Mouse (Mus musculus) CH12.LX (cell line): Measurements from ENCODE around the gene Celf2. TPM values are rescaled to one million over a fixed set of nuclear protein-coding genes. Genes with fewer than 3 reads are reported as not detected.

Source experiments
- DNase-seq: peaks from one replicate; pipeline ENCODE4 v3.0.0-alpha.2; 2013; ENCODE audit errors: extremely low read depth
- H3K27ac ChIP-seq: 2 replicates; pipeline ENCODE4 v1.5.1; 2012; ENCODE audit warnings: low read depth, mild to moderate bottlenecking, control low read depth, moderate library complexity; ENCODE audit not compliant: insufficient read depth
- H3K27me3 ChIP-seq: replicated peaks from 2 replicates; pipeline ENCODE3; 2012; ENCODE audit warnings: inconsistent platforms
- H3K36me3 ChIP-seq, 2 experiments: replicated peaks in 1 of 2; 2 replicates each; pipeline versions ENCODE3 to v1.6.1; 2012; ENCODE audit warnings: inconsistent platforms in 1 of 2, low read length in 1 of 2, mild to moderate bottlenecking in 1 of 2, mixed read lengths in 1 of 2, moderate library complexity in 1 of 2; ENCODE audit not compliant: control insufficient read depth in 1 of 2, insufficient read depth in 1 of 2
- H3K4me1 ChIP-seq, 2 experiments: 2 replicates each; pipeline ENCODE4 v1.6.1; 2012; ENCODE audit warnings: inconsistent platforms in 1 of 2, moderate library complexity in 1 of 2; ENCODE audit not compliant: insufficient read depth in 2 of 2, control insufficient read depth in 1 of 2
- H3K4me2 ChIP-seq: 2 replicates; pipeline ENCODE4 v1.6.1; 2012; ENCODE audit warnings: low read depth, mild to moderate bottlenecking, control low read depth; ENCODE audit not compliant: poor library complexity, insufficient read depth, severe bottlenecking
- H3K4me3 ChIP-seq, 3 experiments: fragments of 150-350 bp in 1 of 3; sonication (generic) in 1 of 3; replicated peaks in 1 of 3; 2 replicates each; pipeline versions ENCODE3 to v1.5.1; 2011 to 2012; ENCODE audit warnings: low read depth in 2 of 3, low read length in 2 of 3, mild to moderate bottlenecking in 2 of 3, moderate library complexity in 2 of 3, control low read depth in 1 of 3, improper control_type of control experiment in 1 of 3, inconsistent platforms in 1 of 3, mixed read lengths in 1 of 3; ENCODE audit not compliant: poor library complexity in 1 of 3
- H3K79me2 ChIP-seq: replicated peaks from 2 replicates; pipeline ENCODE4 v1.6.1; 2012; ENCODE audit warnings: mild to moderate bottlenecking, moderate library complexity; ENCODE audit not compliant: control insufficient read depth, poor library complexity, insufficient read depth, severe bottlenecking; ENCODE audit errors: extremely low read depth
- H3K9ac ChIP-seq: 2 replicates; pipeline ENCODE4 v1.6.1; 2012; ENCODE audit warnings: low read depth, mild to moderate bottlenecking, control low read depth, moderate library complexity; ENCODE audit not compliant: insufficient read depth
- H3K9me3 ChIP-seq: replicated peaks from 2 replicates; pipeline ENCODE3; 2012; ENCODE audit warnings: low read length, inconsistent platforms, mixed read lengths
- CHD2 ChIP-seq: IDR thresholded peaks from 2 replicates; pipeline ENCODE4 v1.6.1; 2011; ENCODE audit warnings: low read length, improper control_type of control experiment
- CTCF ChIP-seq, 2 experiments: IDR thresholded peaks in 1 of 2; conservative IDR thresholded peaks in 1 of 2; 2 replicates each; pipeline ENCODE4 v1.5.1; 2011 to 2012; ENCODE audit warnings: low read depth in 2 of 2, low read length in 2 of 2, improper control_type of control experiment in 1 of 2, inconsistent platforms in 1 of 2, mild to moderate bottlenecking in 1 of 2, moderate library complexity in 1 of 2
- ELF1 ChIP-seq: IDR thresholded peaks from 2 replicates; pipeline ENCODE4 v1.6.1; 2014; ENCODE audit warnings: low read depth, mild to moderate bottlenecking, inconsistent platforms, low read length, improper control_type of control experiment
- EP300 ChIP-seq: IDR thresholded peaks from 2 replicates; pipeline ENCODE4 v1.6.1; 2011; ENCODE audit warnings: low read length, improper control_type of control experiment
- ETS1 ChIP-seq: conservative IDR thresholded peaks from 2 replicates; pipeline ENCODE4 v1.6.1; 2012; ENCODE audit warnings: low read depth, mild to moderate bottlenecking, inconsistent platforms, low read length, improper control_type of control experiment, moderate library complexity
- GABPA ChIP-seq: IDR thresholded peaks from 2 replicates; pipeline ENCODE4 v1.6.1; 2012; ENCODE audit warnings: low read depth, low read length, improper control_type of control experiment, inconsistent platforms; ENCODE audit not compliant: insufficient replicate concordance
- HCFC1 ChIP-seq: IDR thresholded peaks from 2 replicates; pipeline ENCODE4 v1.6.1; 2012; ENCODE audit warnings: low read depth, mild to moderate bottlenecking, inconsistent platforms, low read length, improper control_type of control experiment
- JUN ChIP-seq: IDR thresholded peaks from 2 replicates; pipeline ENCODE4 v1.6.1; 2011; ENCODE audit warnings: low read depth, mild to moderate bottlenecking, low read length, improper control_type of control experiment, moderate library complexity; ENCODE audit not compliant: insufficient read depth
- MAFK ChIP-seq: IDR thresholded peaks from 2 replicates; pipeline ENCODE4 v1.6.1; 2011; ENCODE audit warnings: low read length, improper control_type of control experiment; ENCODE audit not compliant: insufficient replicate concordance
- MAX ChIP-seq: IDR thresholded peaks from 2 replicates; pipeline ENCODE4 v1.6.1; 2011; ENCODE audit warnings: low read length, improper control_type of control experiment
- MEF2A ChIP-seq: IDR thresholded peaks from 2 replicates; pipeline ENCODE4 v1.6.1; 2014; ENCODE audit warnings: low read depth, mild to moderate bottlenecking, inconsistent platforms, low read length, improper control_type of control experiment, borderline replicate concordance
- MXI1 ChIP-seq: IDR thresholded peaks from 2 replicates; pipeline ENCODE4 v1.6.1; 2011; ENCODE audit warnings: mild to moderate bottlenecking, low read depth, low read length, improper control_type of control experiment
- MYC ChIP-seq: IDR thresholded peaks from 2 replicates; pipeline ENCODE4 v1.6.1; 2011; ENCODE audit warnings: low read depth, mild to moderate bottlenecking, improper control_type of control experiment, low read length
- NELFE ChIP-seq: IDR thresholded peaks from 2 replicates; pipeline ENCODE4 v1.6.1; 2011; ENCODE audit warnings: low read depth, low read length, improper control_type of control experiment
- PAX5 ChIP-seq: IDR thresholded peaks from 2 replicates; pipeline ENCODE4 v1.6.1; 2012; ENCODE audit warnings: low read length, inconsistent platforms, mixed read lengths
- POLR2A ChIP-seq: IDR thresholded peaks from 2 replicates; pipeline ENCODE4 v1.6.1; 2011; ENCODE audit warnings: low read depth, mild to moderate bottlenecking, improper control_type of control experiment, low read length
- POLR2AphosphoS2 ChIP-seq: IDR thresholded peaks from 2 replicates; pipeline ENCODE4 v1.6.1; 2011; ENCODE audit warnings: low read depth, low read length, improper control_type of control experiment
- RAD21 ChIP-seq: IDR thresholded peaks from 2 replicates; pipeline ENCODE4 v1.6.1; 2011; ENCODE audit warnings: low read depth, mild to moderate bottlenecking, low read length, improper control_type of control experiment, moderate library complexity
- RCOR1 ChIP-seq: conservative IDR thresholded peaks from 2 replicates; pipeline ENCODE4 v1.6.1; 2012; ENCODE audit warnings: low read depth, mild to moderate bottlenecking, inconsistent platforms, low read length, improper control_type of control experiment
- TBP ChIP-seq: conservative IDR thresholded peaks from 2 replicates; pipeline ENCODE4 v1.6.1; 2011; ENCODE audit warnings: low read depth, low read length, improper control_type of control experiment
- TCF12 ChIP-seq: IDR thresholded peaks from 2 replicates; pipeline ENCODE4 v1.6.1; 2014; ENCODE audit warnings: low read depth, mild to moderate bottlenecking, inconsistent platforms, low read length, improper control_type of control experiment
- USF1 ChIP-seq: IDR thresholded peaks from 2 replicates; pipeline ENCODE4 v1.6.1; 2014; ENCODE audit warnings: low read depth, mild to moderate bottlenecking, inconsistent platforms, low read length, improper control_type of control experiment
- ZC3H11A ChIP-seq: IDR thresholded peaks from 2 replicates; pipeline ENCODE4 v1.6.1; 2012; ENCODE audit warnings: low read depth, mild to moderate bottlenecking, inconsistent platforms, low read length, improper control_type of control experiment
- dilution Hi-C: fragments of 300-500 bp; cut with MboI; formaldehyde crosslinking; loops from 2 replicates; pipeline ENCODE4 v1.14.3; 2020; ENCODE audit warnings: low sequenced_read_pairs; ENCODE audit not compliant: extremely low pct_unique_long_range_greater_than_20kb, extremely low pct_ligation_motif_present
- in situ Hi-C: fragments of 300-500 bp; cut with MboI; formaldehyde crosslinking; loops from 3 replicates; pipeline ENCODE4 v1.14.3; 2019; ENCODE audit warnings: low sequenced_read_pairs, low pct_ligation_motif_present, low pct_unique_long_range_greater_than_20kb, mixed read lengths
- polyA plus RNA-seq: library from polyadenylated mRNA; unstranded; fragments of >175 nt; gene quantifications from 2 replicates; pipeline ENCODE4 v1.2.1, GENCODE M21; 2012; ENCODE audit warnings: low read depth; ENCODE audit not compliant: insufficient read length
- total RNA-seq, 2 experiments: library from RNA; depleted of rRNA; stranded (reverse); fragments of 300-350 nt in 1 of 2; fragments of >200 nt in 1 of 2; gene quantifications; 2 replicates each; pipeline ENCODE4 v1.2.3; 2012 to 2014

Celf2 gene
- total and polyA plus RNA-seq, 3 experiments: 51.0 to 143 (median 103) TPM

GRCm38 (mm10) chr2:6598124-6598878 lies 911.1 kb downstream of the Celf2 start (continued):
- TF ChIP-seq MAFK (peak; percentile 74; the same call in 1 of the 2 replicates), ZC3H11A (no peak), RCOR1 (peak; percentile 70), JUN (peak; percentile 68), HCFC1 (no peak; the same call in 1 of the 2 replicates), MXI1 (peak; percentile 86), POLR2AphosphoS2 (no peak), TCF12 (peak; percentile 91), RAD21 (peak; percentile 10), ELF1 (peak; percentile 64; the same call in 1 of the 2 replicates), CHD2 (peak; percentile 52), ETS1 (peak; percentile 88), MEF2A (no peak; the same call in none of the 2 replicates), MAX (peak; percentile 98), EP300 (peak; percentile 93), USF1 (peak; percentile 84), GABPA (no peak), TBP (peak; percentile 73; the same call in 1 of the 2 replicates), NELFE (peak; percentile 45; the same call in 1 of the 2 replicates)

DNA sequence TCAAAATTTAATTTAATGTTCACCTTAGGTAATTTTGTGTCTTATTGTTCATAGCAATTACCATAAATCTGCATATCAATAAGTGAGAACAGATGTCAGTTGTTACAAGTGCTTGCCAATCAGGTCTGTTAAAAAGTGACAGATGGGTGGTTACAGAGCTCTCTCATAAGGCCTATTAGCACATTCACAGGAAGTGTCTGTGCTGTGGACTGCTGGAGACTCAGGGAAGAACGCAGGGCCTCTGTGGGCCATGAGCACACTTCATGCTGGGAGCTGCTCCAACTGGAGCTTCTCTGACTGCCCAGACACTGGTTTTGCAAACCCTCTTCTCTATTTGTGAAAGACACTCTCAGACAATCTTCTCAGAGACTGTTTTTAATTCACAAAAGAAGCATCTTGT lies 914.6 kb downstream of the Celf2 start:
- H3K9ac ChIP-seq: no peak overlapping the region
- TF ChIP-seq RAD21 (no peak), MYC (no peak), MEF2A (no peak), EP300 (no peak), POLR2A (no peak), CTCF (conservative IDR thresholded peaks at IDR 0.05 in 1 of 2, IDR thresholded peaks at IDR 0.05 in 1 of 2; ENCODE audit: low read depth in 2 of 2, low read length in 2 of 2) (no peak), ZC3H11A (no peak), HCFC1 (no peak), PAX5 (no peak), NELFE (no peak), TCF12 (no peak), MAFK (no peak)
- no peak overlapping the region for H3K27ac ChIP-seq
- H3K4me1 ChIP-seq: peaks cover 15 to 77% of the 10 kb centered on the region in 2 experiments
- no peak overlapping the region for H3K4me2 ChIP-seq
- peaks cover 35 to 76% of the 10 kb centered on the region in 2 experiments for H3K36me3 ChIP-seq
- DNase-seq: no peak
- H3K9me3 ChIP-seq: no peaks in the 10 kb centered on the region
- dilution Hi-C loops: no loop called here
- H3K4me3 ChIP-seq: no peak overlapping the region
- in situ Hi-C loops: no loop called here
- H3K79me2 ChIP-seq: no peaks in the 10 kb centered on the region
- H3K27me3 ChIP-seq: no peaks in the 10 kb centered on the region
